Mouse (Mus musculus): ENCODE results near the gene Thsd4. TPM values are rescaled to one million over a fixed set of nuclear protein-coding genes. Genes with fewer than 3 reads are reported as not detected.

Thsd4 gene
- polyA plus RNA-seq, 1 experiment from 2014 or later: 3.3 TPM

DNA sequence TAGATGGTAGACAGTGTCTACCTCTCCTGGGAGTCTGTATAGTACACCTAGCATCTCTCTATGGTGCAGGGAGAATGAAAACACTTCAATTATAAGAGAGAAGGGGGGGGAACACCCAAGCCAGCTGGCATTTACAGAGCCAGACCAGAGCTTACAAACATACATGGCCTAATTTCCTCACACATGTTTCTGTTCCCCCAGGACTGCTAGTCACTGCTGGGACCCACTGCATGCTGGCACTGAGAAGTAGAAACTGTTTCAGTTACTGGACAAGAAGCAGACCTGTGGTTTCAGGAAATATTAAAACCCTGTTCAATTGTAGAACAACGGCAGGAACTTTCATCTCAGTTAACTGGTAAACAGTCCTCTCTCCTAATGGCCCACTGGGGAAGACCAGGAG, 308.7 kb downstream of the Thsd4 start:
- no peak overlapping the region for H3K9ac ChIP-seq
- H3K27ac ChIP-seq: no peak overlapping the region
- no peak overlapping the region for H3K4me2 ChIP-seq
- ATAC-seq: no peak
- H3K4me1 ChIP-seq: no peaks in the 10 kb centered on the region
- no peaks in the 10 kb centered on the region for H3K27me3 ChIP-seq (replicated peaks)
- H3K9me3 ChIP-seq (replicated peaks): no peaks in the 10 kb centered on the region
- 59% methylated on average over 1 of the region's 1 CpGs for WGBS (ENCODE audit: insufficient replicate concordance)
- H3K4me3 ChIP-seq: no peak overlapping the region
- no peaks in the 10 kb centered on the region for H3K36me3 ChIP-seq

- Histone ChIP-seq H3K4me1 (no peaks in the 10 kb centered on the region), H3K27ac (no peak overlapping the region), H3K4me2 (no peak overlapping the region), H3K27me3 (replicated peaks) (no peaks in the 10 kb centered on the region), H3K9me3 (replicated peaks) (no peaks in the 10 kb centered on the region), H3K4me3 (no peak overlapping the region), H3K9ac (no peak overlapping the region), H3K36me3 (no peaks in the 10 kb centered on the region)
- 70% methylated on average over 1 of the region's 1 CpGs for WGBS (ENCODE audit: insufficient replicate concordance)
- ATAC-seq: no peak
These were observed 313.0 kb downstream of the Thsd4 start for GRCm38 (mm10) chr9:60208843-60209242.

GRCm38 (mm10) chr9:60203141-60203540, 318.7 kb downstream of the Thsd4 start:
- Histone ChIP-seq H3K36me3 (no peaks in the 10 kb centered on the region), H3K27me3 (replicated peaks) (no peaks in the 10 kb centered on the region), H3K4me2 (no peak overlapping the region), H3K9me3 (replicated peaks) (no peaks in the 10 kb centered on the region), H3K4me1 (no peaks in the 10 kb centered on the region), H3K4me3 (no peak overlapping the region), H3K27ac (no peak overlapping the region), H3K9ac (no peak overlapping the region)
- no peak for ATAC-seq
- WGBS (ENCODE audit: insufficient replicate concordance): 72% methylated on average over 7 of the region's 7 CpGs

GRCm38 (mm10) chr9:60200436-60200835, 321.4 kb downstream of the Thsd4 start:
- Histone ChIP-seq H3K27ac (no peak overlapping the region), H3K4me3 (no peak overlapping the region), H3K9me3 (replicated peaks) (no peaks in the 10 kb centered on the region), H3K36me3 (no peaks in the 10 kb centered on the region), H3K4me2 (no peak overlapping the region), H3K27me3 (replicated peaks) (no peaks in the 10 kb centered on the region), H3K4me1 (no peaks in the 10 kb centered on the region), H3K9ac (no peak overlapping the region)
- WGBS (ENCODE audit: insufficient replicate concordance): 50% methylated on average over 2 of the region's 2 CpGs
- ATAC-seq: no peak

- Histone ChIP-seq H3K9me3 (replicated peaks) (no peaks in the 10 kb centered on the region), H3K36me3 (no peaks in the 10 kb centered on the region), H3K9ac (no peak overlapping the region), H3K4me3 (no peak overlapping the region), H3K4me1 (no peaks in the 10 kb centered on the region), H3K27ac (no peak overlapping the region), H3K4me2 (no peak overlapping the region), H3K27me3 (replicated peaks) (no peaks in the 10 kb centered on the region)
- no peak for ATAC-seq
- WGBS (ENCODE audit: insufficient replicate concordance): 78% methylated on average over 12 of the region's 12 CpGs
These were observed 323.2 kb downstream of the Thsd4 start for GRCm38 (mm10) chr9:60198530-60199200.

GRCm38 (mm10) chr9:60195502-60195901, 326.3 kb downstream of the Thsd4 start:
- no peaks in the 10 kb centered on the region for H3K36me3 ChIP-seq
- ATAC-seq: no peak
- no peaks in the 10 kb centered on the region for H3K27me3 ChIP-seq (replicated peaks)
- H3K9me3 ChIP-seq (replicated peaks): no peaks in the 10 kb centered on the region
- no peak overlapping the region for H3K4me3 ChIP-seq
- no peak overlapping the region for H3K9ac ChIP-seq
- 63% methylated on average over 2 of the region's 2 CpGs for WGBS (ENCODE audit: insufficient replicate concordance)
- no peak overlapping the region for H3K4me2 ChIP-seq
- no peak overlapping the region for H3K27ac ChIP-seq
- no peaks in the 10 kb centered on the region for H3K4me1 ChIP-seq

DNA sequence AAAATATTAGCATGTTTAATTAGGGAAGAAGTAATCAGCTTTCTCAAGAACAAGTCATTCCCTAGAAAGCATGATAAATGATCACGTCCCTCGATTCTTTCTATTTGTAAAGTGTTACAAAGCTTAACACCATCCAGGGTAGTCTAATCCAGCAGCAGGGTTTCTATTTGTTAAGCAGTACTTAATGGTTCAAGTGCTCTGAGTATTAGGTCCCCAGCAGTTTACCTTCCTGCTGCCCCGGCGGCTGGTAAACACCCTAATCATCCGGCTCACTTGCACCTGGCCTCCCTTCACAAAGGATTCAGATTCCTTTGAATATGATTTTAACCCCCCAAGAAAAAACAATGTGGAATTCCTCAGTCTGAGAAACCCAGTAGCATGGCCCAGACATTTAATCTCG, 326.9 kb downstream of the Thsd4 start:
- WGBS (ENCODE audit: insufficient replicate concordance): 69% methylated on average over 6 of the region's 6 CpGs
- no peak for ATAC-seq
- no peak overlapping the region for H3K9ac ChIP-seq

DNA sequence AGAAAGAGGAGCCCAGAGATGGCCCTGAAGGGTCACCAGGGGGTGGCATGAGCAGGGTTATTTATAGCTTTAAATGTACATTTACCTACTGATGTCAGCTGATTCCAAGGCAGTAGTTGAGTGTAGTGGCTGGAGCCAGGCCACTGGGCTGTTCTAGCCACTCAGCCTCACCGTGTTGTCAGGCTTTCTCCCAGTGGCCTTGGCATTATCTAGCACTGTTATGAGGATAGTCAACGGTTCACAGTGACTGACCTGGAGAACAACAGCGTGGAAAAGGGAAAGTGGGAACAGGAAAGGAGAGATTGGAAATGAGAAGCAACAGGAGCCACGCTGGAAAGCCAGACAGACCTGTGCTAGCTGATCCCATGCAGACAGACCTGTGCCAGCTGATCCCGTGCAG, 329.5 kb downstream of the Thsd4 start:
- Histone ChIP-seq H3K4me2 (no peak overlapping the region), H3K36me3 (no peaks in the 10 kb centered on the region), H3K27me3 (replicated peaks) (no peaks in the 10 kb centered on the region), H3K9ac (no peak overlapping the region), H3K27ac (no peak overlapping the region), H3K4me1 (no peaks in the 10 kb centered on the region), H3K9me3 (replicated peaks) (no peaks in the 10 kb centered on the region), H3K4me3 (no peak overlapping the region)
- ATAC-seq: no peak
- WGBS (ENCODE audit: insufficient replicate concordance): 67% methylated on average over 5 of the region's 5 CpGs

More for the DNA sequence above, 326.9 kb downstream of the Thsd4 start:
- H3K27ac ChIP-seq: no peak overlapping the region
- no peaks in the 10 kb centered on the region for H3K9me3 ChIP-seq (replicated peaks)
- H3K4me3 ChIP-seq: no peak overlapping the region
- H3K27me3 ChIP-seq (replicated peaks): no peaks in the 10 kb centered on the region
- no peaks in the 10 kb centered on the region for H3K36me3 ChIP-seq
- H3K4me2 ChIP-seq: no peak overlapping the region
- H3K4me1 ChIP-seq: no peaks in the 10 kb centered on the region

DNA sequence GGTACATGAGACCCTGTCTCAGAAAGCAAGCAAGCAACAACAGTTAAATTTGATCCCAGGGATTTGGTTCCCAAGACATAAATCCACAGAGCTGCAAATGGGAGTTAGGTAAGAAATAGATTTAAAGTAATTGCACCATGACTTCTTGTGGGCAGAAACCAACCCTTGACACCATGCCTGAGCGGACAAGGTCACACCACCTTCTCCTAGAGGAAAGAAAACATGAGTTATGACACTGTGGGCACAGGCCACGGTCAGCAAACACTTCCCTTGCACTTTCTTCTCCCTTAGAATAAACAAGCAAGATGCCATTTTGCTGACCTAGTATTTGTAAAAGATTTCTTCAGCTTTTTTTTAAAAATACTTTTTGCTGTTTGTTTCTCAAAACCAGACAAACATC, 334.4 kb downstream of the Thsd4 start:
- 27% methylated on average over 2 of the region's 2 CpGs for WGBS (ENCODE audit: insufficient replicate concordance)

DNA sequence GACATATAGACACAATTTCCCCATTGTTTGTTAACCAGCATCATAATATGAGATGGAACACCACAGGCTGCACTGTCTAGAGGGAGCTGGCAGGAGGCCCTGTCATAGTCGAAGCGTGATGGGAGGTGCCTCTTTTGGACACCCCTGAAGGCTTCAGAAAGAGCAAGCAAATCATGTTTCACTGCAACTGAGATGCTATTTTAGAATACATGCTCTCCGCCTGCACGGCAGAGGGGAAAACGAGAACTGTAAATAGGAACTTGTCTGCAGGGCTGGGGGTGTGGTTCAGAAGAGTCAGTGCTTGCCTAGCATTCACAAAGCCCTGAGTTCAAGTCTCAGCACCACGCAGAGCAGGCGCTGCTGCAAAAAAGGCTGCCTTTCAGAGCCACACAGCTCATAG, 334.9 kb downstream of the Thsd4 start:
- Histone ChIP-seq H3K27me3 (replicated peaks) (no peaks in the 10 kb centered on the region), H3K9me3 (replicated peaks) (no peaks in the 10 kb centered on the region), H3K36me3 (no peaks in the 10 kb centered on the region), H3K4me2 (no peak overlapping the region), H3K4me3 (no peak overlapping the region), H3K9ac (no peak overlapping the region), H3K4me1 (no peaks in the 10 kb centered on the region), H3K27ac (no peak overlapping the region)
- no peak for ATAC-seq
- WGBS (ENCODE audit: insufficient replicate concordance): 76% methylated on average over 7 of the region's 7 CpGs

More for the DNA sequence above, 334.4 kb downstream of the Thsd4 start:
- Histone ChIP-seq H3K4me2 (no peak overlapping the region), H3K4me1 (no peaks in the 10 kb centered on the region), H3K27me3 (replicated peaks) (no peaks in the 10 kb centered on the region), H3K36me3 (no peaks in the 10 kb centered on the region), H3K4me3 (no peak overlapping the region), H3K27ac (no peak overlapping the region), H3K9ac (no peak overlapping the region), H3K9me3 (replicated peaks) (no peaks in the 10 kb centered on the region)
- no peak for ATAC-seq

DNA sequence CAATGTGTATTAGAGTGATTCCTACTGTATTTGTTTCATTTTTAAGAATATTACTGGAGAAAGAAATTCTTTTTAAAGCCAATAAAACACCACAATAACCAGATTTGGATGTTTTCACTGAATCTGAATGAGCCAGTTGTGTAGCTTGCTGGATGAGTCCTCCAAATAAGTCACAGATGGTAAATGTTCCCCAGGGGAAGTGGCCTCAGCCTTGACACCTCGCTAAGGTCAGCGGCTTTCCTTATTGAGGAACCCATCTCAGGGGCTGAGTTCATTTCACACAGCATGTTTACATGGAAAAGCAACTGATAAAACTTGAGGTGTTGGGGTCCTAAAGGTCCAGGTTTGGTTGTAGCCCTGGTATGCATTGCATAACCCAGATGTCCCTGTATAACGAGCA, 337.8 kb downstream of the Thsd4 start:
- 61% methylated on average over 3 of the region's 3 CpGs for WGBS (ENCODE audit: insufficient replicate concordance)
- H3K36me3 ChIP-seq: no peaks in the 10 kb centered on the region
- H3K27ac ChIP-seq: no peak overlapping the region
- no peaks in the 10 kb centered on the region for H3K27me3 ChIP-seq (replicated peaks)
- ATAC-seq: no peak
- H3K9ac ChIP-seq: no peak overlapping the region
- no peaks in the 10 kb centered on the region for H3K4me1 ChIP-seq
- no peaks in the 10 kb centered on the region for H3K9me3 ChIP-seq (replicated peaks)
- H3K4me3 ChIP-seq: no peak overlapping the region
- no peak overlapping the region for H3K4me2 ChIP-seq

DNA sequence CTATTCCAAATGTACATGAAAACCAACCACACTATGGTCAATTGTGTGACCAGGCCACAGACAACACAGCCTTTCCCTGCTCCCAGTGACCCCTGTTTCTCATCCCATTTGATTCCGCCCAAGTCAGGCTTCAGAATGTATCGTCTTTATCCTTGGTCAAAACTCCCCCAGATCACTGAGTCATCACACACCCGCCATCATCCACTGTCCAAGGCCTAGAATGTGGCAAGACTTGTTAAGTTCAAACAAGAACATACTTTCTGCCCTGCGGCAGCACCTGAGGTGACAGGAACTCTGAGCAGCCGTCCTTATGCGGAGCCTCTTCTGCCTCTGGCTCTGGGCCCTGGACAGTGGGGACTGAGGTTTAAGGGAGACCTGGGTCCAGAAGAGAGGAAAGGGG, 339.5 kb downstream of the Thsd4 start:
- 78% methylated on average over 6 of the region's 6 CpGs for WGBS (ENCODE audit: insufficient replicate concordance)
- no peak overlapping the region for H3K27ac ChIP-seq

DNA sequence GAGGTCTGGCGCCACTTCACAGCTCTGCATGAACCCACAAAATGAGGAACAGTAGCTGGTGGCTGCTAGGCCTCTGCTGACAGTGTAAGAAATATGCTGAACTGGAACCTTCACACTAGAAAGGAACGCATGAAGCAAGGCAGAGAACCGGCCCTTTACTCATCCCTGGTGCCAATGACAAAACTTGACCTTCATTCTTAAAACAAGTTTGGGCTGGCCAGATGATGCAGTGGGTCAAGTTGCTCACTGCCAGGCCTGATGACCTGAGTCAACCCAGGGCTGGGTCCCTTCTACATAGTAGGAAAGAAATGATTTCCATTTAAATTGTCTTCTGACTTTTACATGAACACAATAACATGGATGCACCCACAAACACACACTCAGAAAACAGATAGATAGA, 340.9 kb downstream of the Thsd4 start:
- no peak overlapping the region for H3K9ac ChIP-seq
- H3K27ac ChIP-seq: no peak overlapping the region
- no peak for ATAC-seq
- H3K27me3 ChIP-seq (replicated peaks): no peaks in the 10 kb centered on the region
- no peak overlapping the region for H3K4me2 ChIP-seq
- 67% methylated on average over 3 of the region's 3 CpGs for WGBS (ENCODE audit: insufficient replicate concordance)
- no peak overlapping the region for H3K4me3 ChIP-seq
- no peaks in the 10 kb centered on the region for H3K36me3 ChIP-seq
- no peaks in the 10 kb centered on the region for H3K4me1 ChIP-seq
- no peaks in the 10 kb centered on the region for H3K9me3 ChIP-seq (replicated peaks)

More for the DNA sequence above, 339.5 kb downstream of the Thsd4 start:
- H3K36me3 ChIP-seq: no peaks in the 10 kb centered on the region
- no peak overlapping the region for H3K9ac ChIP-seq
- no peak overlapping the region for H3K4me3 ChIP-seq
- no peak overlapping the region for H3K4me2 ChIP-seq
- no peak for ATAC-seq
- H3K9me3 ChIP-seq (replicated peaks): no peaks in the 10 kb centered on the region
- no peaks in the 10 kb centered on the region for H3K27me3 ChIP-seq (replicated peaks)
- no peaks in the 10 kb centered on the region for H3K4me1 ChIP-seq
